Mouse (Mus musculus) MEL (cell line): ENCODE results near the gene Icam1.

ENCODE experiments used
- CTCF ChIP-seq, 3 experiments: IDR thresholded peaks in 2 of 3; conservative IDR thresholded peaks in 1 of 3; 2 replicates each; pipeline ENCODE4 v1.5.1; 2011 to 2012; ENCODE audit warnings: low read length in 3 of 3, low read depth in 2 of 3, mild to moderate bottlenecking in 2 of 3, improper control_type of control experiment in 1 of 3, inconsistent platforms in 1 of 3, mixed read lengths in 1 of 3, moderate library complexity in 1 of 3; ENCODE audit not compliant: control insufficient read depth in 1 of 3, insufficient read depth in 1 of 3, poor library complexity in 1 of 3, severe bottlenecking in 1 of 3
- E2F4 ChIP-seq: IDR thresholded peaks from 2 replicates; pipeline ENCODE4 v1.6.1; 2011; ENCODE audit warnings: low read depth, low read length, improper control_type of control experiment, borderline replicate concordance
- GABPA ChIP-seq: IDR thresholded peaks from 2 replicates; pipeline ENCODE4 v1.6.1; 2012; ENCODE audit warnings: low read depth, mild to moderate bottlenecking, inconsistent platforms, low read length, improper control_type of control experiment, moderate library complexity
- KAT2A ChIP-seq: conservative IDR thresholded peaks from 2 replicates; pipeline ENCODE4 v1.6.1; 2012; ENCODE audit warnings: low read depth, low read length, improper control_type of control experiment, inconsistent platforms
- POLR2A ChIP-seq, 2 experiments: IDR thresholded peaks; 2 replicates each; pipeline ENCODE4 v1.6.1; 2011 to 2012; ENCODE audit warnings: low read length in 2 of 2, mild to moderate bottlenecking in 2 of 2, control low read depth in 1 of 2, improper control_type of control experiment in 1 of 2, low read depth in 1 of 2, moderate library complexity in 1 of 2; ENCODE audit not compliant: control insufficient read depth in 1 of 2, insufficient read depth in 1 of 2, poor library complexity in 1 of 2
- TBP ChIP-seq: IDR thresholded peaks from 2 replicates; pipeline ENCODE4 v1.8.0; 2011; ENCODE audit warnings: low read depth, low read length, improper control_type of control experiment
- USF2 ChIP-seq, 2 experiments: IDR thresholded peaks; 2 replicates each; pipeline ENCODE4 v1.6.1; 2011 to 2012; ENCODE audit warnings: improper control_type of control experiment in 2 of 2, low read length in 2 of 2, borderline replicate concordance in 1 of 2, inconsistent platforms in 1 of 2, low read depth in 1 of 2, mild to moderate bottlenecking in 1 of 2; ENCODE audit not compliant: insufficient read depth in 1 of 2
- ZKSCAN1 ChIP-seq: IDR thresholded peaks from 2 replicates; pipeline ENCODE4 v1.6.1; 2012; ENCODE audit warnings: low read depth, mild to moderate bottlenecking, inconsistent platforms, low read length, improper control_type of control experiment, moderate library complexity

DNA sequence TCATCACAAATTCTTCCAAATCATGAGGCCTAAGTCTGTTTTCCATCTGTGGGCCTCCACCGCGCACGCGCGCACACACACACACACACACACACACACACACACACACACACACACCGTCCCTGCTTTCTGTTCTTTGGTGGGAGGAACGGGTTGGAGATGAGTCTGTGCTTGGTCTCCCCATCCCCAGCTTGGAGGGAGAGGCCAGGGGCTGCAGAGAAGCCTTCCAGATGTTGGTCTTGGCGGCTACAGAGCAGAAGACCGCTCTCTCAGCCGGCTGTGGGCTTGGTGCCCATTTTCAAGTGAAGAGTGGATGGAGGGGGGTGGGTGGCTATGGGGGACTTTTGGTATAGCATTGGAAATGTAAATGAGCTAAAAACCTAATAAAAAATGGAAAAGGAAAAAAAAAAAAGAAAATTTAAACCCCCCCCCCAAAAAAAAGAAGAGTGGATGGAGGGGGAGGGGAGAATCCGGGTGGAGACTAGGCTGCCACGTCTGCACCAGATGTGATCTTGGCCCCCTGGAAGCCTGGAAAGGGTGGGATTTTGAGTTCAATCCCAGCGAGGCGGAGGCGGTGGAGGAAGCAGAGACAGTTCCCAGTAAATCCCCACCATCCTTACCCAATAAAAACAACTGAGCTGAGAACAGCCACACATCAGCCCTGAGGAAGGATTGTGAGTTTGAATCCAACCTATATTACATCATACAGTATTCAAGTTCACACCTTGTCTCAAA lies 28.7 kb upstream of the Icam1 start:
- TF ChIP-seq KAT2A (no peak), CTCF (IDR thresholded peaks at IDR 0.05 in 2 of 3, conservative IDR thresholded peaks at IDR 0.05 in 1 of 3; ENCODE audit: control insufficient read depth in 1 of 3, insufficient read depth in 1 of 3, low read depth in 2 of 3, low read length in 3 of 3, poor library complexity in 1 of 3, severe bottlenecking in 1 of 3) (no peak), POLR2A (IDR thresholded peaks at IDR 0.05; ENCODE audit: control insufficient read depth in 1 of 2, insufficient read depth in 1 of 2, low read depth in 1 of 2, low read length in 2 of 2, poor library complexity in 1 of 2) (no peak), ZKSCAN1 (no peak), TBP (no peak), E2F4 (no peak), GABPA (no peak), USF2 (IDR thresholded peaks at IDR 0.05; ENCODE audit: borderline replicate concordance in 1 of 2, insufficient read depth in 1 of 2, low read depth in 1 of 2, low read length in 2 of 2) (no peak)
